Mouse (Mus musculus): ENCODE data around the gene Trim9. TPM values are rescaled to one million over a fixed set of nuclear protein-coding genes. Genes with fewer than 3 reads are reported as not detected.

Trim9 gene
- 16.4 and 18.6 TPM in 2 replicates for polyA plus RNA-seq (2012; rRNA removed)

GRCm38 (mm10) chr12:70347202-70347841 is at the start of gene Trim9:
Trim9 (minus strand) TSS chr12:70347614.

GRCm38 (mm10) chr12:70231294-70231693 is 116.1 kb downstream of the Trim9 start, which contains the start of gene Pygl:
Pygl (minus strand) TSS chr12:70231488.

Other genes with a start within 250 kb of the Trim9 start
- gene Nin, start 233.9 kb downstream of the Trim9 start, polyA plus RNA-seq (2012; rRNA removed), result 17.8 and 22.6 TPM in 2 replicates
- 0.07 and 0.09 TPM in 2 replicates for gene Abhd12b, start 193.5 kb downstream of the Trim9 start, polyA plus RNA-seq (2012; rRNA removed)
- 6.5 and 7.4 TPM in 2 replicates for gene Pygl, start 116.1 kb downstream of the Trim9 start, polyA plus RNA-seq (2012; rRNA removed)
- gene Tmx1, start 105.5 kb upstream of the Trim9 start, polyA plus RNA-seq (2012; rRNA removed), result 41.8 and 52.2 TPM in 2 replicates

All from central nervous system, embryonic 11.5 days (tissue).